Mouse (Mus musculus) hindbrain, postnatal 0 days (tissue): Measurements from ENCODE around the gene Casc3. TPM values are rescaled to one million over a fixed set of nuclear protein-coding genes. Genes with fewer than 3 reads are reported as not detected.

ENCODE experiments used
- ATAC-seq: fragments of 200-750 bp; cut with Nextera tagmentation; 2 replicates; pipeline ENCODE4 v1.8.0; 2017; ENCODE audit warnings: mild to moderate bottlenecking, moderate TSS enrichment, moderate library complexity
- DNase-seq: peaks from one replicate; pipeline ENCODE4 v3.0.0-alpha.2; 2015; ENCODE audit warnings: low spot score
- H3K27ac ChIP-seq: fragments of 300-500 bp; sonication (generic); 2 replicates; pipeline ENCODE4 v1.5.1; 2014; ENCODE audit warnings: mild to moderate bottlenecking
- H3K27me3 ChIP-seq: fragments of 300-500 bp; sonication (generic); 2 replicates; pipeline ENCODE4 v1.6.1; 2014; ENCODE audit warnings: low read length, mixed read lengths; ENCODE audit not compliant: insufficient read depth
- H3K36me3 ChIP-seq: fragments of 300-500 bp; sonication (generic); 2 replicates; pipeline ENCODE4 v1.6.1; 2014; ENCODE audit warnings: low read length, mixed read lengths; ENCODE audit not compliant: insufficient read depth
- H3K4me1 ChIP-seq: fragments of 300-500 bp; sonication (generic); 2 replicates; pipeline ENCODE4 v1.6.1; 2014; ENCODE audit warnings: antibody characterized with exemption, low read length, mixed read lengths; ENCODE audit not compliant: insufficient read depth
- H3K4me2 ChIP-seq: fragments of 300-500 bp; sonication (generic); 2 replicates; pipeline ENCODE4 v1.6.1; 2014; ENCODE audit warnings: low read depth, mild to moderate bottlenecking, low read length, moderate library complexity, mixed read lengths
- H3K4me3 ChIP-seq: fragments of 300-500 bp; sonication (generic); 2 replicates; pipeline ENCODE4 v1.5.1; 2014; ENCODE audit warnings: low read length
- H3K9ac ChIP-seq: fragments of 300-500 bp; sonication (generic); replicated peaks from 2 replicates; pipeline ENCODE4 v1.6.1; 2014; ENCODE audit warnings: mild to moderate bottlenecking, low read length, moderate library complexity, mixed read lengths
- H3K9me3 ChIP-seq: fragments of 300-500 bp; sonication (generic); 2 replicates; pipeline ENCODE4 v1.6.1; 2016; ENCODE audit warnings: low read length, mixed read lengths
- CTCF ChIP-seq: IDR thresholded peaks from 2 replicates; pipeline ENCODE4 v1.5.1; 2016; ENCODE audit warnings: antibody characterized with exemption, control low read depth, low read depth
- WGBS: fragments of 180-500 bp; shearing (Covaris S2); extraction: QIAGEN DNeasy Blood & Tissue Kit; methylation state at CpG from one replicate; pipeline ENCODE4 v1.1.7; 2014; 5-methylcytosine and 5-hydroxymethylcytosine counted together
- polyA plus RNA-seq: library from polyadenylated mRNA; unstranded; fragments of >200 nt; fragmentation: Nextera tagmentation; extraction: Ambion mirVana; gene quantifications from 2 replicates; pipeline ENCODE4 v1.2.1, GENCODE M21; 2015
- total RNA-seq: library from RNA; depleted of rRNA; stranded (reverse); fragments of >200 nt; gene quantifications from 2 replicates; pipeline ENCODE4 v1.2.3, GENCODE M21; 2014

Gene Casc3
- total and polyA plus RNA-seq, 2 experiments from 2014 or later: 24.4 to 35.7 TPM

GRCm38 (mm10) chr11:98764091-98764490, 40.6 kb upstream of the Casc3 start:
- no peaks in the 10 kb centered on the region for H3K27me3 ChIP-seq
- DNase-seq: no peak
- H3K27ac ChIP-seq: no peak overlapping the region

GRCm38 (mm10) chr11:98764746-98765145, 40.0 kb upstream of the Casc3 start:
- H3K9ac ChIP-seq: no peak overlapping the region
- H3K9me3 ChIP-seq: no peaks in the 10 kb centered on the region
- H3K4me3 ChIP-seq: no peak overlapping the region
- no peak overlapping the region for H3K4me2 ChIP-seq
- H3K27me3 ChIP-seq: no peaks in the 10 kb centered on the region
- no peak for TF ChIP-seq CTCF
- peaks cover 23% of the 10 kb centered on the region; the same call in 1 of the 2 replicates for H3K4me1 ChIP-seq
- ATAC-seq (no peak), DNase-seq (no peak)
- peak overlapping the region; percentile 78 for H3K27ac ChIP-seq
- H3K36me3 ChIP-seq: peaks cover 49% of the 10 kb centered on the region

More at GRCm38 (mm10) chr11:98764091-98764490, 40.6 kb upstream of the Casc3 start:
- Histone ChIP-seq H3K9ac (no peak overlapping the region), H3K4me1 (peaks cover 23% of the 10 kb centered on the region; the same call in 1 of the 2 replicates), H3K4me3 (no peak overlapping the region), H3K9me3 (no peaks in the 10 kb centered on the region), H3K4me2 (no peak overlapping the region), H3K36me3 (peaks cover 44% of the 10 kb centered on the region)
- no peak for TF ChIP-seq CTCF
- no peak for ATAC-seq
- 87% methylated on average over 18 of the region's 18 CpGs for WGBS

GRCm38 (mm10) chr11:98765421-98766309, 39.0 kb upstream of the Casc3 start:
- ATAC-seq: no peak
- Histone ChIP-seq H3K27me3 (no peaks in the 10 kb centered on the region), H3K9ac (no peak overlapping the region), H3K36me3 (peaks cover 54% of the 10 kb centered on the region), H3K4me2 (no peak overlapping the region), H3K27ac (peak overlapping the region; percentile 78), H3K4me1 (peaks cover 23% of the 10 kb centered on the region; the same call in 1 of the 2 replicates), H3K4me3 (no peak overlapping the region), H3K9me3 (no peaks in the 10 kb centered on the region)
- no peak for TF ChIP-seq CTCF
- DNase-seq: peak; percentile 57
- WGBS: 46% methylated on average over 8 of the region's 9 CpGs

- ATAC-seq (no peak), DNase-seq (no peak)
- TF ChIP-seq CTCF: no peak
- Histone ChIP-seq H3K9me3 (no peaks in the 10 kb centered on the region), H3K4me1 (peaks cover 23% of the 10 kb centered on the region; the same call in 1 of the 2 replicates), H3K27me3 (no peaks in the 10 kb centered on the region), H3K36me3 (peaks cover 60% of the 10 kb centered on the region), H3K9ac (0 out of 2 replicates have a peak overlapping the region, but pooled peaks have one; percentile 9), H3K4me2 (no peak overlapping the region), H3K4me3 (no peak overlapping the region), H3K27ac (peak overlapping the region; percentile 78; the same call in 1 of the 2 replicates)
- 23% methylated on average over 2 of the region's 2 CpGs for WGBS
Observed at GRCm38 (mm10) chr11:98766346-98766745, 38.4 kb upstream of the Casc3 start.

- Histone ChIP-seq H3K4me3 (no peak overlapping the region), H3K4me2 (no peak overlapping the region), H3K4me1 (peaks cover 23% of the 10 kb centered on the region; the same call in 1 of the 2 replicates), H3K9me3 (no peaks in the 10 kb centered on the region), H3K36me3 (peaks cover 58% of the 10 kb centered on the region), H3K27me3 (no peaks in the 10 kb centered on the region), H3K27ac (peak overlapping the region; percentile 78), H3K9ac (0 out of 2 replicates have a peak overlapping the region, but pooled peaks have one; percentile 9)
- no peak for TF ChIP-seq CTCF
- DNase-seq (no peak), ATAC-seq (peak; percentile 19; the same call in 1 of the 2 replicates)
- WGBS: 24% methylated on average over 5 of the region's 5 CpGs
Observed at GRCm38 (mm10) chr11:98766816-98767215, 37.9 kb upstream of the Casc3 start.

DNA sequence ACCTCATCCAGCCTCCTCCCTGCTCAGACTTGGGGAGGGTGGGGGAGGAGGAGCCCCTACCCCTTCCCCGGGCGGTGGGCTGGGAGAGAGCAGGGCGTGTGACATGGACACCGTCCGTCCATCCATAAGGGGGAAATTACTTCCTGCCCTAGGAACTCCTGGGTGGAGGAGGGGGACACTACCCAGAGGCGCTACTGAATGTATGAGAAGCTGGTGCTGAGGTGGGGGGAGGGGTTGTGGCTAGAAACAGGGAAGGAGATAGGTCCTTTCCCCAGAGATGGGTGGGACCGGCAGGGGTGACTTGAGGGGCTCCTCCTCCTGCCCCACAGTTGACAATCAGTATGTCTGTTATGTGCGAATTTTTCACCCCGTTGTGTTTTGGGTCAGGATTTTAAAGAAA, 37.4 kb upstream of the Casc3 start:
- ATAC-seq (peak; percentile 27; the same call in 1 of the 2 replicates), DNase-seq (peak; percentile 70)
- WGBS: 23% methylated on average over 9 of the region's 9 CpGs
- peak overlapping the region; percentile 78 for H3K27ac ChIP-seq
- no peaks in the 10 kb centered on the region for H3K9me3 ChIP-seq
- TF ChIP-seq CTCF: no peak
- H3K9ac ChIP-seq: no peak overlapping the region
- H3K36me3 ChIP-seq: peaks cover 53% of the 10 kb centered on the region
- no peak overlapping the region for H3K4me2 ChIP-seq
- peaks cover 24% of the 10 kb centered on the region for H3K4me1 ChIP-seq
- no peaks in the 10 kb centered on the region for H3K27me3 ChIP-seq
- H3K4me3 ChIP-seq: no peak overlapping the region
